Mouse (Mus musculus) intestine, postnatal 0 days (tissue): ENCODE data around the gene Pramef20. TPM values are rescaled to one million over a fixed set of nuclear protein-coding genes. Genes with fewer than 3 reads are reported as not detected.
A peak's percentile ranks its signal among the peaks of the same experiment; 100 is the strongest.

ENCODE experiments used
- ATAC-seq: fragments of 200-750 bp; cut with Nextera tagmentation; 2 replicates; pipeline ENCODE4 v1.8.0; 2017; ENCODE audit warnings: mild to moderate bottlenecking, moderate TSS enrichment, moderate library complexity
- H3K27ac ChIP-seq: fragments of 300-500 bp; sonication (generic); 2 replicates; pipeline ENCODE4 v1.5.1; 2014; ENCODE audit warnings: mild to moderate bottlenecking, low read depth, low read length, moderate library complexity
- H3K27me3 ChIP-seq: fragments of 300-500 bp; sonication (generic); replicated peaks from 2 replicates; pipeline ENCODE4 v1.6.1; 2014; ENCODE audit warnings: low read length, mixed read lengths; ENCODE audit not compliant: control insufficient read depth, insufficient read depth
- H3K36me3 ChIP-seq: fragments of 300-500 bp; sonication (generic); 2 replicates; pipeline ENCODE4 v1.6.1; 2014; ENCODE audit warnings: mild to moderate bottlenecking, moderate library complexity; ENCODE audit not compliant: control insufficient read depth, insufficient read depth
- H3K4me1 ChIP-seq: fragments of 300-500 bp; sonication (generic); replicated peaks from 2 replicates; pipeline ENCODE4 v1.6.1; 2014; ENCODE audit warnings: antibody characterized with exemption, low read length, mixed read lengths; ENCODE audit not compliant: control insufficient read depth, insufficient read depth
- H3K4me2 ChIP-seq: fragments of 300-500 bp; sonication (generic); replicated peaks from 2 replicates; pipeline ENCODE4 v1.6.1; 2014; ENCODE audit warnings: low read depth, mild to moderate bottlenecking, moderate library complexity
- H3K4me3 ChIP-seq: fragments of 300-500 bp; sonication (generic); 2 replicates; pipeline ENCODE4 v1.5.1; 2014; ENCODE audit warnings: low read depth, low read length
- H3K9ac ChIP-seq: fragments of 300-500 bp; sonication (generic); 2 replicates; pipeline ENCODE4 v1.6.1; 2014; ENCODE audit warnings: mild to moderate bottlenecking, low read depth, low read length
- H3K9me3 ChIP-seq: fragments of 300-500 bp; sonication (generic); 2 replicates; pipeline ENCODE4 v1.6.1; 2016; ENCODE audit warnings: mixed run types; ENCODE audit not compliant: control insufficient read depth
- CTCF ChIP-seq: sonication (generic); IDR thresholded peaks from 2 replicates; pipeline ENCODE4 v1.5.1; 2016; ENCODE audit warnings: low read depth, mild to moderate bottlenecking, control low read depth, antibody characterized with exemption, moderate library complexity
- WGBS: fragments of 180-500 bp; shearing (Covaris S2); extraction: QIAGEN DNeasy Blood & Tissue Kit; methylation state at CpG from one replicate; pipeline ENCODE4 v1.1.7; 2014; 5-methylcytosine and 5-hydroxymethylcytosine counted together
- polyA plus RNA-seq: library from polyadenylated mRNA; unstranded; fragments of >200 nt; fragmentation: Nextera tagmentation; extraction: Ambion mirVana; gene quantifications from 2 replicates; pipeline ENCODE4 v1.2.1, GENCODE M21; 2015

Pramef20 gene
- not detected in 2 replicates for polyA plus RNA-seq

- H3K27ac ChIP-seq: no peak within 1 kb of the TSS
- H3K36me3 ChIP-seq: no peaks in the 10 kb centered on the region
- 48% methylated on average over 2 of the region's 2 CpGs for WGBS
- no peak within 1 kb of the TSS for H3K4me3 ChIP-seq
- no peaks in the 10 kb centered on the region for H3K27me3 ChIP-seq
- H3K9ac ChIP-seq: no peak within 1 kb of the TSS
- no peak for ATAC-seq
- H3K4me1 ChIP-seq: no peaks in the 10 kb centered on the region
- H3K4me2 ChIP-seq: no peak within 1 kb of the TSS
- TF ChIP-seq CTCF: no peak
- no peaks in the 10 kb centered on the region for H3K9me3 ChIP-seq
These were observed at the start of gene Pramef20 for GRCm38 (mm10) chr4:144377911-144378310. Gene Pramef20 (minus strand): TSS chr4:144377933.

- H3K9ac ChIP-seq: no peak overlapping the region
- H3K9me3 ChIP-seq: no peaks in the 10 kb centered on the region
- TF ChIP-seq CTCF: no peak
- H3K27me3 ChIP-seq: no peaks in the 10 kb centered on the region
- WGBS: 74% methylated on average over 5 of the region's 5 CpGs
- no peak for ATAC-seq
- H3K4me1 ChIP-seq: no peaks in the 10 kb centered on the region
- H3K36me3 ChIP-seq: no peaks in the 10 kb centered on the region
- H3K4me2 ChIP-seq: no peak overlapping the region
- H3K4me3 ChIP-seq: no peak overlapping the region
- no peak overlapping the region for H3K27ac ChIP-seq
These were observed 46.9 kb upstream of the Pramef20 start for GRCm38 (mm10) chr4:144424590-144424989.

- Histone ChIP-seq H3K27ac (no peak overlapping the region), H3K9ac (no peak overlapping the region), H3K4me3 (no peak overlapping the region), H3K27me3 (no peaks in the 10 kb centered on the region), H3K4me2 (no peak overlapping the region), H3K9me3 (no peaks in the 10 kb centered on the region), H3K4me1 (no peaks in the 10 kb centered on the region), H3K36me3 (no peaks in the 10 kb centered on the region)
- TF ChIP-seq CTCF: peak; percentile 61
- ATAC-seq: no peak
These were observed 42.9 kb upstream of the Pramef20 start for GRCm38 (mm10) chr4:144420644-144421043.

- Histone ChIP-seq H3K4me1 (no peaks in the 10 kb centered on the region), H3K9me3 (no peaks in the 10 kb centered on the region), H3K36me3 (no peaks in the 10 kb centered on the region), H3K4me3 (no peak within 1 kb of the TSS), H3K27me3 (no peaks in the 10 kb centered on the region), H3K4me2 (no peak within 1 kb of the TSS), H3K27ac (no peak within 1 kb of the TSS), H3K9ac (no peak within 1 kb of the TSS)
- whole genome bisulfite sequencing: 70% methylated on average over 9 of the region's 9 CpGs
- no peak for TF ChIP-seq CTCF
- no peak for ATAC-seq
These were observed 30.6 kb upstream of the Pramef20 start, which contains the start of gene Pramef12 for GRCm38 (mm10) chr4:144408290-144408689. Gene Pramef12 (minus strand): TSS chr4:144408464.

- Histone ChIP-seq H3K4me2 (no peak overlapping the region), H3K27me3 (no peaks in the 10 kb centered on the region), H3K27ac (no peak overlapping the region), H3K4me1 (no peaks in the 10 kb centered on the region), H3K9ac (no peak overlapping the region), H3K9me3 (no peaks in the 10 kb centered on the region), H3K4me3 (no peak overlapping the region), H3K36me3 (no peaks in the 10 kb centered on the region)
- no peak for ATAC-seq
- TF ChIP-seq CTCF: no peak
- 73% methylated on average over 3 of the region's 3 CpGs for WGBS
These were observed 28.5 kb upstream of the Pramef20 start for GRCm38 (mm10) chr4:144406261-144406660.

- no peak overlapping the region for H3K27ac ChIP-seq
- ATAC-seq: peak; percentile 65
- no peaks in the 10 kb centered on the region for H3K27me3 ChIP-seq
- 6% methylated on average over 17 of the region's 17 CpGs for WGBS
- peak overlapping the region; percentile 69 for H3K4me2 ChIP-seq
- no peaks in the 10 kb centered on the region for H3K9me3 ChIP-seq
- no peak for TF ChIP-seq CTCF
- no peaks in the 10 kb centered on the region for H3K36me3 ChIP-seq
- peak overlapping the region; percentile 32 for H3K4me3 ChIP-seq
- no peaks in the 10 kb centered on the region for H3K4me1 ChIP-seq
- H3K9ac ChIP-seq: no peak overlapping the region
These were observed 26.8 kb upstream of the Pramef20 start for GRCm38 (mm10) chr4:144404456-144405086.
